Mouse (Mus musculus) frontal cortex, adult (tissue): ENCODE measurements at regions not wholly inside any gene's neighbourhood (a gene's known extent, or its start where the extent isn't known, plus 50 kb on each side); places are given as distances from the start of the nearest gene placed in this dataset.

Source experiments
- ATAC-seq: cut with Nextera tagmentation; 2 replicates; pipeline ENCODE4 v1.9.2; 2017; ENCODE audit warnings: mild to moderate bottlenecking, moderate library complexity, mixed read lengths; ENCODE audit not compliant: low TSS enrichment

GRCm38 (mm10) chr3:36275502-36275901 is 53.4 kb upstream of the Qrfpr start:
- ATAC-seq: no peak
